In genomic region chr16:35215498-35215897, GRCm38 (mm10) we compare ENCODE assay signal across 11 mouse cellular contexts.
DNase-seq lines count a peak whose midpoint lies in the region; ATAC-seq lines count a peak whose summit lies in the region.
"Had no signal": no experiment of that assay in that cellular context is flagged by ENCODE, and none has a peak within 500 bp of the region (broad histone marks: within the 10 kb centered on the region; RNA-seq: fewer than 3 reads in every experiment).

No protein-coding gene starts in this region.

- ATAC-seq in kidney, embryonic 15.5 days (replicated peaks; ENCODE audit: low FRiP score), result peak; percentile 78; the same call in 1 of the 2 replicates
- ATAC-seq in intestine, embryonic 14.5 days (replicated peaks; ENCODE audit: low FRiP score, low TSS enrichment, low read depth), result peak; percentile 57; the same call in 1 of the 2 replicates
- no peak for ATAC-seq in granulocyte monocyte progenitor cell, adult 5-6 weeks (replicated peaks; ENCODE audit: poor library complexity, severe bottlenecking)

- DNase-seq in kidney, adult 18-20 months, result no peak
- DNase-seq in urinary bladder, postnatal 14 days (ENCODE audit: low spot score), result peak; percentile 36
- no peak for DNase-seq in urinary bladder, postnatal 36 days (ENCODE audit: low spot score in 2 of 2)
- DNase-seq in intestine, embryonic 14.5 days (ENCODE audit: low spot score), result no peak
- peak; percentile 59 for DNase-seq in testis, postnatal 14 days (ENCODE audit: low spot score)
- no peak for DNase-seq in embryo, embryonic 10 days (ENCODE audit: low spot score)
- DNase-seq: adrenal gland, postnatal 14 days; midbrain, embryonic 14.5 days; retina, postnatal 1 day had no signal

- 34% methylated on average over 5 of the region's 5 CpGs for WGBS in kidney, embryonic 15.5 days
- WGBS in intestine, embryonic 14.5 days, result 24% methylated on average over 5 of the region's 5 CpGs

- no peaks in the 10 kb centered on the region for H3K9me3 ChIP-seq in kidney, embryonic 15.5 days (replicated peaks)
- H3K9me3 ChIP-seq in intestine, embryonic 14.5 days (ENCODE audit: control insufficient read depth, low read length), result no peaks in the 10 kb centered on the region

- no peaks in the 10 kb centered on the region for H3K36me3 ChIP-seq in kidney, embryonic 15.5 days
- H3K36me3 ChIP-seq in intestine, embryonic 14.5 days (ENCODE audit: control insufficient read depth, insufficient read depth, low read length), result no peaks in the 10 kb centered on the region

- H3K9ac ChIP-seq in kidney, embryonic 15.5 days, result no peak overlapping the region
- H3K9ac ChIP-seq in intestine, embryonic 14.5 days (ENCODE audit: low read length), result no peak overlapping the region

- H3K27me3 ChIP-seq in kidney, embryonic 15.5 days, result no peaks in the 10 kb centered on the region
- H3K27me3 ChIP-seq in intestine, embryonic 14.5 days (replicated peaks; ENCODE audit: control insufficient read depth, insufficient read depth, low read length), result no peaks in the 10 kb centered on the region

- no peak overlapping the region for H3K4me2 ChIP-seq in kidney, embryonic 15.5 days
- H3K4me2 ChIP-seq in intestine, embryonic 14.5 days (ENCODE audit: low read length), result 0 out of 2 replicates have a peak overlapping the region, but pooled peaks have one; percentile 24

- H3K4me1 ChIP-seq in kidney, embryonic 15.5 days, result peaks cover 21% of the 10 kb centered on the region
- H3K4me1 ChIP-seq in intestine, embryonic 14.5 days (replicated peaks; ENCODE audit: control insufficient read depth, insufficient read depth, low read length), result peaks cover 17% of the 10 kb centered on the region

- peak overlapping the region; percentile 72 for H3K27ac ChIP-seq in kidney, embryonic 15.5 days
- H3K27ac ChIP-seq in intestine, embryonic 14.5 days (ENCODE audit: low read depth), result peak overlapping the region; percentile 82

- no peak overlapping the region for H3K4me3 ChIP-seq in kidney, embryonic 15.5 days (replicated peaks)
- no peak overlapping the region for H3K4me3 ChIP-seq in intestine, embryonic 14.5 days (ENCODE audit: low read depth, low read length)

Comparison
In these comparisons a context has a peak if more than half of its experiments do, and no peak if none do; other contexts are left out.
1. DNase-seq: peak in urinary bladder, postnatal 14 days (single experiment) and testis, postnatal 14 days (single experiment); none in kidney, adult 18-20 months (single experiment), urinary bladder, postnatal 36 days (0 of 2), intestine, embryonic 14.5 days (single experiment) and embryo, embryonic 10 days (single experiment).